Mouse (Mus musculus): Measurements from ENCODE around the gene Slc16a3. TPM values are rescaled to one million over a fixed set of nuclear protein-coding genes. Genes with fewer than 3 reads are reported as not detected.

Slc16a3 gene
- 100 to 1,000 TPM; 268 to 367 (median 304) TPM for total RNA-seq (2022)

- DNase-seq (ENCODE audit: low spot score in 2 of 2), result no peak
Observed at GRCm38 (mm10) chr11:120948328-120948727, at the start of gene Slc16a3. Gene Slc16a3 (plus strand): TSS chr11:120948480.

- no peak for DNase-seq (ENCODE audit: low spot score in 2 of 2)
Observed at GRCm38 (mm10) chr11:120900276-120901244, 47.7 kb upstream of the Slc16a3 start.

GRCm38 (mm10) chr11:120901729-120902486 lies 46.4 kb upstream of the Slc16a3 start:
- DNase-seq (ENCODE audit: low spot score in 2 of 2), result no peak

- DNase-seq (ENCODE audit: low spot score in 2 of 2), result no peak
Observed at GRCm38 (mm10) chr11:120902487-120903142, 45.7 kb upstream of the Slc16a3 start.

GRCm38 (mm10) chr11:120903159-120903850 lies 45.0 kb upstream of the Slc16a3 start:
- no peak for DNase-seq (ENCODE audit: low spot score in 2 of 2)

- DNase-seq (ENCODE audit: low spot score in 2 of 2), result no peak
Observed at GRCm38 (mm10) chr11:120904561-120904960, 43.7 kb upstream of the Slc16a3 start.

GRCm38 (mm10) chr11:120905430-120905873 lies 42.8 kb upstream of the Slc16a3 start:
- DNase-seq (ENCODE audit: low spot score in 2 of 2), result peak; percentile 47 to 51

- no peak for DNase-seq (ENCODE audit: low spot score in 2 of 2)
Observed at GRCm38 (mm10) chr11:120913796-120914195, 34.5 kb upstream of the Slc16a3 start.

- DNase-seq (ENCODE audit: low spot score in 2 of 2), result no peak
Observed at GRCm38 (mm10) chr11:120916477-120916876, 31.8 kb upstream of the Slc16a3 start.

- DNase-seq (ENCODE audit: low spot score in 2 of 2), result no peak
Observed at GRCm38 (mm10) chr11:120917756-120918155, 30.5 kb upstream of the Slc16a3 start.

GRCm38 (mm10) chr11:120922528-120922927 lies 25.8 kb upstream of the Slc16a3 start:
- no peak for DNase-seq (ENCODE audit: low spot score in 2 of 2)

GRCm38 (mm10) chr11:120928468-120928867 lies 19.8 kb upstream of the Slc16a3 start:
- DNase-seq (ENCODE audit: low spot score in 2 of 2), result no peak

- peak; percentile 49 to 60 for DNase-seq (ENCODE audit: low spot score in 2 of 2)
Observed at GRCm38 (mm10) chr11:120931479-120931878, 16.8 kb upstream of the Slc16a3 start.

- peak; percentile 84 to 85 for DNase-seq (ENCODE audit: low spot score in 2 of 2)
Observed at GRCm38 (mm10) chr11:120932564-120933398, 15.5 kb upstream of the Slc16a3 start, which contains the start of gene Ccdc57. Gene Ccdc57 (minus strand): TSS chr11:120932872.

- DNase-seq (ENCODE audit: low spot score in 2 of 2), result no peak
Observed at GRCm38 (mm10) chr11:120937976-120938375, 10.3 kb upstream of the Slc16a3 start.

GRCm38 (mm10) chr11:120938795-120939194 lies 9.5 kb upstream of the Slc16a3 start:
- no peak for DNase-seq (ENCODE audit: low spot score in 2 of 2)

GRCm38 (mm10) chr11:120939712-120940341 lies 8.5 kb upstream of the Slc16a3 start:
- no peak for DNase-seq (ENCODE audit: low spot score in 2 of 2)

- DNase-seq (ENCODE audit: low spot score in 2 of 2), result no peak
Observed at GRCm38 (mm10) chr11:120940959-120941358, 7.3 kb upstream of the Slc16a3 start.

- no peak for DNase-seq (ENCODE audit: low spot score in 2 of 2)
Observed at GRCm38 (mm10) chr11:120945266-120945665, 3.0 kb upstream of the Slc16a3 start.
